Mouse (Mus musculus): Measurements from ENCODE around the gene Bcl7a. TPM values are rescaled to one million over a fixed set of nuclear protein-coding genes. Genes with fewer than 3 reads are reported as not detected.

Bcl7a gene
- polyA plus RNA-seq (2014; fragmentation: Nextera tagmentation; extraction: Ambion mirVana), result 42.4 and 44.0 TPM in 2 replicates

DNA sequence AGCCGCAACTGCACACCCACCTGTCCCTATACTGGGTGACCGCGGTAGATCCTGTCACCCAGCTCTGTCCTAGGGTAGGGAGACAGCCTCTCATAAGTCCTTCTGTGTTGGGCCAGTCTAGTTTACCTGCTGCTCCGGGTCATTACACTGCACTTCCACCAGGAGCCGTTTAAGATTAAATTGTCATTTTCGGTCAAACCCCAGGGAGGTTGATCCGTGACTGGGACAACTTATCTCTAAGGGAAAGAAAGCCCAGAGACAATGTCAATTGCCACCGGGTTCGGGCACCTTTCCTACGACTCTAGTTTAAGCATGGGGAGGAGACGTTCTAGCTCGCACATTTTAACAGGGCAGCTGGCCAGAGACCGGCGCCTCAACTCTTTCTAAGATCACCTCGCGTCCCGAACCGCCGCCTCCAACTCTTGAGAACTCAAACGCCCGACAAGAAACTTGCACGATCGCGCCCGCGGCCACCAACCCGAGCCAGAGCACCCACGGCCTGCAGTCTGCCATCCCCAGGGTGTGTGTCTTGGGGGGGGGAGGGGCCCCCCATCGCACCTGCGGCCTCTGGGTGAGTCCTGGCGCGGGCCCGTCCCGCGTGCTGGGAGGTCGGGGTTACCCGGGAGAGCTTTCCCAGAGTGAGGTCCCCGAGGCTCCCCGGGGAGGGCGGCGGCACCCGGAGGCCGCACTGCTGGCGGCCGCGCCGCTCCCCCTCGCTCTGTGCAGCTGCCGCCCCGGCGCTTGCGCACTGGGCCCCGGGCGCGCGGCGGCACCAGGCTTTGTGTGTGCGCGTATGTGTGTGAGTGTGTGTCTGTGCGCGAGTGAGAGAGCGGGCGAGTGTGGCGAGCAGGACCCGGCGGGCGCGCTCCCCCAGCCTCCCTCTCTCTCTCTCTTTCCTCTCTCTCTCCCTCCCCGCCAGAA lies at the start of gene Bcl7a:
TSS of gene Bcl7a (plus strand) at position 128 of the 921 bp plus-strand sequence.
- ATAC-seq (ENCODE audit: low FRiP score, low TSS enrichment) (peak; percentile 90), DNase-seq (peak; percentile 97)
- Histone ChIP-seq H3K4me2 (ENCODE audit: low read length) (peak within 1 kb of the TSS; percentile 93), H3K4me3 (replicated peaks; ENCODE audit: low read depth, low read length) (peak within 1 kb of the TSS; percentile 85), H3K36me3 (ENCODE audit: control insufficient read depth, insufficient read depth, low read length) (no peaks in the 10 kb centered on the region), H3K9me3 (ENCODE audit: control insufficient read depth, low read length) (no peaks in the 10 kb centered on the region), H3K4me1 (ENCODE audit: control insufficient read depth, insufficient read depth, low read length) (peaks cover 28% of the 10 kb centered on the region), H3K27me3 (ENCODE audit: control insufficient read depth, insufficient read depth, low read length) (no peaks in the 10 kb centered on the region), H3K27ac (replicated peaks; ENCODE audit: low read depth, low read length) (peak within 1 kb of the TSS; percentile 98), H3K9ac (replicated peaks; ENCODE audit: low read length) (peak within 1 kb of the TSS; percentile 95)
- under 1% methylated on average over 69 of the region's 69 CpGs for WGBS

DNA sequence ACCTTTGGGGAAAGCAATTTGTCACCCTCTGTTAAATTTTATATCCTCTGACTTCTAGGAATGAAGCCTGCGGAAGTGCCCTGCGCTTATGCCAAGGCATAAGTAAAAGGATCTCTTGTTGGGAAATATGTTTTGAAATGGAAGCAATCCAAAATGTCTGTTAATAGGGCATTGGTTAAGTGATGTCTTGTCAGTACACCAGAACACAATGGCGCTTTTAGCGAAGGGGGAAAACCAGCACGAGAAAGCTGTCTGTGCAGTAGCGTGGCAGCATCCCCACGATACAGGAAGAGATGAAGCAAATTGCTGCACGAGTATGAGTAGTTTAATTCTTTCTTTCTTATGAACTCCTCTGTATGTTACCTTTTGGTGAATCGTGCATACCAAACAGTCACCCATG lies 49.0 kb upstream of the Bcl7a start:
- Histone ChIP-seq H3K4me2 (ENCODE audit: low read length) (no peak overlapping the region), H3K9me3 (ENCODE audit: control insufficient read depth, low read length) (no peaks in the 10 kb centered on the region), H3K4me3 (replicated peaks; ENCODE audit: low read depth, low read length) (no peak overlapping the region), H3K27ac (replicated peaks; ENCODE audit: low read depth, low read length) (no peak overlapping the region), H3K9ac (replicated peaks; ENCODE audit: low read length) (no peak overlapping the region), H3K36me3 (ENCODE audit: control insufficient read depth, insufficient read depth, low read length) (no peaks in the 10 kb centered on the region), H3K27me3 (ENCODE audit: control insufficient read depth, insufficient read depth, low read length) (no peaks in the 10 kb centered on the region), H3K4me1 (ENCODE audit: control insufficient read depth, insufficient read depth, low read length) (no peaks in the 10 kb centered on the region)
- ATAC-seq (ENCODE audit: low FRiP score, low TSS enrichment) (no peak), DNase-seq (no peak)
- WGBS, result 81% methylated on average over 9 of the region's 9 CpGs

DNA sequence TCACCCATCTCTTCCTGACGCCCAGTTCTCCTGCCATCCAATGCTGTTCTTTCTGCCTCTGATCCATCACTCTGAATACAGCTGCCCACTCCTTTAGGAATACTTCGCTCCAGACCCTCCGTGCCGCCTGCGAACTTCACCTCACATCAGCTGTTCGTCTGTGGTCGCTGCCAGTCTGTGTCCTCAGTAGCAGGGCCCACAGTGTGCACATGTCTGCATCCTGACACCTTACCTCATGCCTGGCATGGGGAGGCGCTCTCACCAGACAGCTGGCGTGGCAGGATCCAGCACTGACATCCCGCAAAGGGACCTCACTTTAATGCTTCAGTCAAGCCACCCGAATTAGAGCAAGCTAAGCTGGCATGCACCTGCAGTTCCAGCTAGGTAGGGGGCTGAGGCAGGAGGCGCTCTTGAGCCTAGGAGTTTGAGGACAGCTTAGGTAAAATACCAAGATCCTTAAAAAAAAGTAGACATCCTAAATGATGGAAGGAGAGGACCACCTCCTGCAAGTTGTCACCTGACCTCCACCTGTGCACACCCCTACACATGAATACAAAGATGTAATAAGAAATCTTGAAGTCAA lies 47.3 kb upstream of the Bcl7a start:
- no peak overlapping the region for H3K4me2 ChIP-seq (ENCODE audit: low read length)
- ATAC-seq (ENCODE audit: low FRiP score, low TSS enrichment), result no peak

GRCm38 (mm10) chr5:123296972-123297754 lies 46.5 kb upstream of the Bcl7a start:
- 54% methylated on average over 23 of the region's 23 CpGs for WGBS
- Histone ChIP-seq H3K27ac (replicated peaks; ENCODE audit: low read depth, low read length) (no peak overlapping the region), H3K4me2 (ENCODE audit: low read length) (no peak overlapping the region), H3K9ac (replicated peaks; ENCODE audit: low read length) (no peak overlapping the region), H3K9me3 (ENCODE audit: control insufficient read depth, low read length) (no peaks in the 10 kb centered on the region), H3K27me3 (ENCODE audit: control insufficient read depth, insufficient read depth, low read length) (no peaks in the 10 kb centered on the region), H3K4me3 (replicated peaks; ENCODE audit: low read depth, low read length) (no peak overlapping the region), H3K4me1 (ENCODE audit: control insufficient read depth, insufficient read depth, low read length) (peaks cover 14% of the 10 kb centered on the region), H3K36me3 (ENCODE audit: control insufficient read depth, insufficient read depth, low read length) (no peaks in the 10 kb centered on the region)
- DNase-seq (no peak), ATAC-seq (ENCODE audit: low FRiP score, low TSS enrichment) (no peak)

More for the DNA sequence above, 47.3 kb upstream of the Bcl7a start:
- whole genome bisulfite sequencing, result 71% methylated on average over 12 of the region's 12 CpGs
- Histone ChIP-seq H3K27ac (replicated peaks; ENCODE audit: low read depth, low read length) (no peak overlapping the region), H3K4me3 (replicated peaks; ENCODE audit: low read depth, low read length) (no peak overlapping the region), H3K9ac (replicated peaks; ENCODE audit: low read length) (no peak overlapping the region), H3K9me3 (ENCODE audit: control insufficient read depth, low read length) (no peaks in the 10 kb centered on the region), H3K27me3 (ENCODE audit: control insufficient read depth, insufficient read depth, low read length) (no peaks in the 10 kb centered on the region), H3K4me1 (ENCODE audit: control insufficient read depth, insufficient read depth, low read length) (peaks cover 8% of the 10 kb centered on the region; the same call in 1 of the 2 replicates), H3K36me3 (ENCODE audit: control insufficient read depth, insufficient read depth, low read length) (no peaks in the 10 kb centered on the region)
- DNase-seq, result peak; percentile 44

DNA sequence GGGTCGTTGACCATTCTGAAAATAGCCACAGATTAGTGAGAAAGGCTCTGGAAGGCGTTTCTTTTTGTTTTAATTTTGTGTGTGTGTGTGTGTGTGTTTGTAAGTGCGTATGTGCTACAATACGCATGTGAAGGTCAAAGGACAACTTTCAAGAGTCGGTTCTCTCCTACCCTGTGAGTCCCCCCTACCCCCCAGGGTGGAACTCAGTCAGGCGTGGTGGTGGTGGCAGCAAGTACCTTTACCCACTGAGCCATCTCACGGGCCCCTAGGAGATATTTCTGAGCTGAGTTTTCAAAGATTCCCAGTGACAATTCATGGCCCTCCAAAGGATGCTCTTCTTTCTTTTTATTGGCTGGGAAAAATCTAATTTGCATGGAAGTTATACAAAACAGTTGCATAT lies 45.8 kb upstream of the Bcl7a start:
- 77% methylated on average over 7 of the region's 7 CpGs for WGBS
- H3K27me3 ChIP-seq (ENCODE audit: control insufficient read depth, insufficient read depth, low read length), result no peaks in the 10 kb centered on the region
- no peaks in the 10 kb centered on the region for H3K36me3 ChIP-seq (ENCODE audit: control insufficient read depth, insufficient read depth, low read length)
- DNase-seq (no peak), ATAC-seq (ENCODE audit: low FRiP score, low TSS enrichment) (no peak)
- H3K4me1 ChIP-seq (ENCODE audit: control insufficient read depth, insufficient read depth, low read length), result peaks cover 19% of the 10 kb centered on the region
- H3K9ac ChIP-seq (replicated peaks; ENCODE audit: low read length), result no peak overlapping the region
- no peak overlapping the region for H3K27ac ChIP-seq (replicated peaks; ENCODE audit: low read depth, low read length)
- no peak overlapping the region for H3K4me2 ChIP-seq (ENCODE audit: low read length)
- H3K9me3 ChIP-seq (ENCODE audit: control insufficient read depth, low read length), result no peaks in the 10 kb centered on the region
- no peak overlapping the region for H3K4me3 ChIP-seq (replicated peaks; ENCODE audit: low read depth, low read length)

DNA sequence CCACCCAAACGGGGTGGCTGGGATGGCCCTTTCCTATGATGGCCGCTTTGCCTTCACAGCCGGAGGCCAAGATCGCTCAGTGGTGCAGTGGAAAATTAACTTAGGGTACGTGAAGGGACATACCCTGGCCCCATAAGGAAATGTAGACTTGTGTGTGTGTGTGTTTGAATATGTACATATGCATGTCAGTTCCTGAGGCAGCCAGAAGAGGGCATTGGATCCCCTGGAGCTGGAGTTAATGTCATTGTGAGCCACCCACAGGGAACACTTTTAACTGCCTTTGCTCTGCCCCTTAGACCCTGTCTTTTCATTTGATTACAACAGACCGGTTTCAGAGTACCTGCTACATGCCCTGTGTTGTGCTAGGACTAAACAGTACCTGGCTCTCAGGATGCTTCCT lies 45.1 kb upstream of the Bcl7a start:
- Histone ChIP-seq H3K27ac (replicated peaks; ENCODE audit: low read depth, low read length) (no peak overlapping the region), H3K9ac (replicated peaks; ENCODE audit: low read length) (no peak overlapping the region)
- no peak for ATAC-seq (ENCODE audit: low FRiP score, low TSS enrichment)

DNA sequence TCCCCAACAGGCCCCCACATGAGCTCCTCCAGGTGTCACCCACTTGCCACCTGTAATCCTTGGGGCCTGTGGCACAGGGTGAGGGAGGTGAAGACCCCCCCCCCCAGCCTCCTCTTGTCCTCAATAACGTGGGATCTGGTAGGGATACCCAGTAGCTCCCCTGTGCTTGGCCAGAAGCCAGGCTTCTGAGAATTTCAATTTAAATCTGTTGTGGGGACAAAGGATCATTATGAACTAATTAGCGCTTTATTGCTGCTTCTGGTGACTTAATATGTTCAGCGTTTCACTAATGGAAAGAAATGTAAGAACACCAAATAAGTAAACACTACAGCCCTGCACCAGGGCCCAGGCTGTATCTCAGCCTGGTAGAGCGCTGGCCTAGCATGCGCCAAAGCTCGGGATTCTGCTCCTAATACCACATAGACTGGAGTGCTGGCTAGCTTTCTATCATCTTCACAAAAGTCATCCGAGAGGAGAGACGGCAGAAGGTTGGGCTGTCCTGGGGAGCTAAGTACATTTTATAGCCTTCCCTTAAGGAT lies 43.1 kb upstream of the Bcl7a start:
- ATAC-seq (ENCODE audit: low FRiP score, low TSS enrichment) (no peak), DNase-seq (peak; percentile 47)
- Histone ChIP-seq H3K4me1 (ENCODE audit: control insufficient read depth, insufficient read depth, low read length) (peaks cover 19% of the 10 kb centered on the region), H3K36me3 (ENCODE audit: control insufficient read depth, insufficient read depth, low read length) (no peaks in the 10 kb centered on the region), H3K27ac (replicated peaks; ENCODE audit: low read depth, low read length) (no peak overlapping the region), H3K9ac (replicated peaks; ENCODE audit: low read length) (no peak overlapping the region), H3K9me3 (ENCODE audit: control insufficient read depth, low read length) (no peaks in the 10 kb centered on the region), H3K4me2 (ENCODE audit: low read length) (no peak overlapping the region), H3K4me3 (replicated peaks; ENCODE audit: low read depth, low read length) (no peak overlapping the region), H3K27me3 (ENCODE audit: control insufficient read depth, insufficient read depth, low read length) (no peaks in the 10 kb centered on the region)
- 66% methylated on average over 8 of the region's 8 CpGs for WGBS

More for the DNA sequence above, 45.1 kb upstream of the Bcl7a start:
- Histone ChIP-seq H3K27me3 (ENCODE audit: control insufficient read depth, insufficient read depth, low read length) (no peaks in the 10 kb centered on the region), H3K4me3 (replicated peaks; ENCODE audit: low read depth, low read length) (no peak overlapping the region), H3K36me3 (ENCODE audit: control insufficient read depth, insufficient read depth, low read length) (no peaks in the 10 kb centered on the region), H3K9me3 (ENCODE audit: control insufficient read depth, low read length) (no peaks in the 10 kb centered on the region), H3K4me1 (ENCODE audit: control insufficient read depth, insufficient read depth, low read length) (peaks cover 19% of the 10 kb centered on the region), H3K4me2 (ENCODE audit: low read length) (no peak overlapping the region)
- no peak for DNase-seq
- 92% methylated on average over 6 of the region's 6 CpGs for WGBS

GRCm38 (mm10) chr5:123301780-123302521 lies 41.7 kb upstream of the Bcl7a start:
- Histone ChIP-seq H3K36me3 (ENCODE audit: control insufficient read depth, insufficient read depth, low read length) (no peaks in the 10 kb centered on the region), H3K4me3 (replicated peaks; ENCODE audit: low read depth, low read length) (no peak overlapping the region), H3K27me3 (ENCODE audit: control insufficient read depth, insufficient read depth, low read length) (no peaks in the 10 kb centered on the region), H3K9me3 (ENCODE audit: control insufficient read depth, low read length) (no peaks in the 10 kb centered on the region), H3K4me2 (ENCODE audit: low read length) (no peak overlapping the region), H3K4me1 (ENCODE audit: control insufficient read depth, insufficient read depth, low read length) (peaks cover 19% of the 10 kb centered on the region), H3K27ac (replicated peaks; ENCODE audit: low read depth, low read length) (0 out of 2 replicates have a peak overlapping the region, but pooled peaks have one; percentile 13), H3K9ac (replicated peaks; ENCODE audit: low read length) (no peak overlapping the region)
- WGBS, result 19% methylated on average over 20 of the region's 20 CpGs
- DNase-seq, result no peak
- no peak for ATAC-seq (ENCODE audit: low FRiP score, low TSS enrichment)
